Mouse (Mus musculus) erythroblast, embryonic 14.5 days (primary cell): ENCODE data around the gene Tmcc1.

Experiments used
- GATA1 ChIP-seq: IDR thresholded peaks from 2 replicates; pipeline ENCODE4 v1.6.1; 2012; ENCODE audit warnings: low read length, inconsistent platforms, mixed read lengths
- TAL1 ChIP-seq: IDR thresholded peaks from 3 replicates; pipeline ENCODE4 v1.6.1; 2012; ENCODE audit warnings: low read length, inconsistent platforms, mixed read lengths

- TF ChIP-seq GATA1, result no peak
- no peak for TF ChIP-seq TAL1
These were observed 34.5 kb upstream of the Tmcc1 start for GRCm38 (mm10) chr6:116227767-116228166.
